Mouse (Mus musculus) right cerebral cortex, postnatal 14 days (tissue): ENCODE measurements at regions not wholly inside any gene's neighbourhood (a gene's known extent, or its start where the extent isn't known, plus 50 kb on each side); places are given as distances from the start of the nearest gene placed in this dataset.

ENCODE experiments used
- DNase-seq: peaks from one replicate; pipeline ENCODE4 v3.0.0; 2022

DNA sequence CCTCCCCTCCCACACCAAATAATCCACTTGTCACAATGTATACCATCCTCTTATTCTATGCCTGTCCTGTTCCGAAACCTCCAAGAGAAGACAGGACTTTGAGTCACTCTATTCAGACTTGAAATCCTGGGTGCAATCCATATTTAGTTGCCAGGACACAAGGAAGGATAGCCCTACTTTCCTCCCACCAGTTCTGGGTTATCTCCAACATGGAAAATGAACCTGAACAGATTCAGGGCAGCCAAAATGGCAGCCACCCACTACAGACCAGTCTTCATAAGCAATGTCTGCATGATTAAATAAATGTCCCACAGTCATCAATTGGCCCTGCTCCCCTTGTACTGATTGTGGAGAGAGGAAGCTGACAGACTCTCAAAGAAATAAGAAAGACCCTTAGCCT lies 110.6 kb upstream of the Adra1d start:
- DNase-seq: no peak

DNA sequence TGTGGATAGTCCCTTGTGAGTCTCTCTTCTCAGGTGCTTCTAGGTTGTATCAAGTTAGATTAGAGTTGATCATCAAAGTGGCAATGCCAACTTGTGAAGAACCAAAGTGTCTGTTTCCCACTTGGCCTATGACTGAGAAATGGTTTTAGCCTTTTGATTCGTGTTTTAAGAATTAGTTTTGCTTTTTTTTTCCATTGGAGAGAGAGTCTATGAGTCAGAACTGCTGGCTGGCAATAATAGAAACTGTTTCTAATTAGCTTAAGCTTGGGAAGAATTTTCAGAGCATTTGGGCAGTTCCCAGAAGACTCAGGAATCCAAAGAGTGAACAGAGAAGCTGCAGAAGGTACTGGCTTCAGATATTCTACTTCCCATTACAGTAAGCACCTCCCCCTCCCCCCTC lies 110.1 kb upstream of the Adra1d start:
- DNase-seq: no peak

DNA sequence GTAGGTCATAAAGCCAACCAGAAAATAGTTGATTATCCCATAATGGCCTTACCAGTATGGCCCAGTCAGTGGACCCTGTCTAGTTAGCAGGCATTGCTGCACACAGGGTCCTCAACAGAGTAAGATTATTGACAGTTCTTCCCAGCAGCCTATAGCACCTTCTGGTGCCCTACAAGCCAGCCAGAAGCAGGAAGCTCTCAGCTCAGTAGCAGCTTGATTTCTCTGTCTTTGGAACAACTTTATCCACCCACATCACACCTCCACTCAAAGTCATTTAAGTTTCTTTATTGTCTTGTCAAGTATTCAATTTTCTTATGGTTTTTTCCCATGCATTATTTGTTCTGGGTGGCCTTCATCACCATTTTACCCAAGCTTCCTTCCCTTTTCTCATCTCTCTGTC lies 108.8 kb upstream of the Adra1d start:
- no peak for DNase-seq

DNA sequence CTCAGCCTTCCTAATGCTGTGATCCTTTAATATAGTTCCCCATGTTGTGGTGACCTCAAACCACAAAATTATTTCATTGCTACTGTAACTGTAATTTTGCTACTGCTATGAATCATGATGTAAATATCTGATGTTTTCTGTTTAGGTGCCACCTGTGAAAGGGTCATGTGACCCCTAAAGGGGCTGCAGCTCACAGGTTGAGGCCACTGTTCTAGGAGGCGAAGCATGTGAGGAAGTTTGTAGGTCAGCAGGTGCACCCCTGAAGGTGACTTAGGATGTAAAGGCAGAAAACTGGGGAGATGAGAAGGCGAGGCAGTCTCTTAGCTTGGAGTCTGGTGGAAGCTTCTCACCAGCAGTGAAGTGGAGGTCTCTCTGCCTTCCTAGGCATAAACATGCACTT lies 105.8 kb upstream of the Adra1d start:
- no peak for DNase-seq

DNA sequence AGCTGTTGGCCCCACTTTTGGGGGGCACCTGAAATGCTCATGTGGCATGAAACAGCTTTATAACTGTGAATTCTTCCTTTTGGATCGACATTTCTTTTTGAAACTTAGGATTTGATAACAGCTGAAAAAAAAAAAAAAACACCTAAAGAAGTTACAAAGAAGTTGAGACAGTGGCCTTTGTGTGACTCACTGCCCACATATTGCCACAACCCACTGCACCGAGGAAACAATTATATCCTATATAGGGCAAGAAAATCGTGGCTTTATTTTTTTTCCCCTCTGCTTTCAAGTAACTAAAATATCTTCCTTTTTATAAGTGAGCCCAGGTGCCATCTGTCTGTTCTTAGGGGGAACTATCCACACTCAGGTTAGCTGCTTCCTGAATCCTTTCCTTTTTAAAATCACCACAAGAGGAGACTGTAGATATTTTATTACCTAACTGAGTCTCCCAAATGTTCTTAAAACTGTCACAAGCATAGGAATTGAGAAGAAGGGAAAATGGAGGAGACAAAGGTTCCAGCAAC lies 104.8 kb upstream of the Adra1d start:
- DNase-seq: no peak

DNA sequence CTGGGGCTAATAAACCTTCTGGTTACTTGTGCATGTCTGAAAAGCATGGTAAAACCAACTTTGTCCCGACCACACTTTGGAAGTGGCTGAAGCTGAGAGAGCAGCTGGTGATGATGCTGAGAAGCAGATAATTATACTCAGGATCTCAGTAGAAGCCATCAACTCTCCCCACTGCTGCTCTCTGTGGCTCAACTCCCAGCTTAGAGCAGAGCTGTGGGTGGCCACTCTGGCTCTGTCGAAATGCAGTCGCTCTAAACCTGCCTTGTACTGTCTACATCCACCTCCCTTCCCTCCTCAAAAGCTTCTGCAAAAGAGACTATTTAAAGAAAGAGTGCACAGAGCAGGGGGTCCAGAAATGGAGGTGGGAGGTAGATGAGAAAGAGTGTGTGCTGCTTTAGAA lies 102.5 kb upstream of the Adra1d start:
- DNase-seq: no peak

DNA sequence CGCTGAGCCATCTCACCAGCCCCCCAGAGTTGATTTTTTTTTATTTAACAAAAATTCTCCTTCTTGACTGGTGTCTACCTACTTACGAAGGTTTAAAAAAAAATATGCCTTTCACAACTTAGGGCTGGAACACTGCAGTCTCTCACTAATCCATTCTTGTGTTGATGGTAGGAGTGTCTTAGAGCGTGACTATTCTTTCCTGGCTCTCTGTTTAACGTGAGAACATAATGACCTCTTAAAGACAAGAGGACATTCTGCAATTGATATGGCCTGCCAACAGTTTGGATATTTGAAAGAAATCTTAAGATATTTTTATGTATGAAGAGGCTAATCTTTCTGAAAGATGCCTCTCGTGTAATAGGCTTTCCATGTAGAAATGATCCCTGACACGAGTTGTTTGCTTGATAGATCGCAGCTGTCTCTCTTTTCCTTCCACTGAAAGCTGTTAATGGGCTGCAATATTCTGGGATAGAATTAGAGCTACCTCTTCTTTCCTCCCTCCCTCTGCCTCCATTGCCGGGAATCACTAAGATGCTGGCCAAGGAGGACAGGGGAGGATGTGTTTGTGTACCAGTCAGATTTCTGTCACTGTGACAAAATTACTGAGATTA lies 101.2 kb upstream of the Adra1d start:
- DNase-seq: no peak

DNA sequence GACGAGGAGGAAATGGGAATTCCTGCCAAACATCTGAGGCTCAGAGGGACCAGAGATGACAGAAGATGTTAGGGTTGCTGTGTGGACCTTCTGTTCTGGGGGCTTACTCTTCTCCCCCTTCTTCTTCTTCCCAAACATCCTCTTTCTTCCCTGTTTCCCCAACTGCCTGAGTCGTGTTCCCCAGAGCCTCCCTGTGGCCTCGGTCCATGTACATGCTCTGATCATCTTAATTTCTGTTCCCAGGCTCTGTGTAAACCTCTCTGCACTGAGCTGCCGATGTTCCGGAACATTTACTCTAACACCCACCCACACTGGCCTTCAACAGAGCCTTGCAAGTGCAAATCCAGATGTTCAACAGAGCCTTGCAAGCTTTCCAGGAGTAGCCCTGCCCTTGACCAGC lies 90.1 kb upstream of the Adra1d start:
- DNase-seq: no peak

DNA sequence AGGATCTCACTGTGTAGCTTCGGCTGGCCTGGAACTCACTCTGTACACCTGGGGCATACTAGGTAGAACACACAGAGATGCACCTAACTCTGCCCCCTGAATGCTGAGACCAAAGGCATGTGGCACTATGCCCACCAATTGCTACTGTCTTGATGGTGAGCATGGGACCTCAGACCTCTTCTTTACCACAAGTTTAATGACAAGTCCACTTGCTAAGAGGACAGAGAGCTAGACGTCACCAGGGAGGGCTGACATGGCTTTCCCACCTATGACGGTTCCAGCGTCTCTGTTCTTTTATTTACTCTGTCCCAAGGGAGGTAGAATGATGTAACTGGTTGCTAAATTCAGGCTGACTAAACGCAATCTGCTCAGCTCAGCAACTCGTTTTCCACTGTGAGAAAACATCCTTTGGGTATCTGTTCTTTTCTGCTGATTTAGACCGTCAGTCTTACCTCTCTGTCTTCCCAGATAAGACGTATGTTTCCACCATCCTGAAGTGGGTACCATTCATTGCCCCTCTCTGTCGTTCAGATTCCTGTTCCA lies 88.6 kb upstream of the Adra1d start:
- DNase-seq: no peak

DNA sequence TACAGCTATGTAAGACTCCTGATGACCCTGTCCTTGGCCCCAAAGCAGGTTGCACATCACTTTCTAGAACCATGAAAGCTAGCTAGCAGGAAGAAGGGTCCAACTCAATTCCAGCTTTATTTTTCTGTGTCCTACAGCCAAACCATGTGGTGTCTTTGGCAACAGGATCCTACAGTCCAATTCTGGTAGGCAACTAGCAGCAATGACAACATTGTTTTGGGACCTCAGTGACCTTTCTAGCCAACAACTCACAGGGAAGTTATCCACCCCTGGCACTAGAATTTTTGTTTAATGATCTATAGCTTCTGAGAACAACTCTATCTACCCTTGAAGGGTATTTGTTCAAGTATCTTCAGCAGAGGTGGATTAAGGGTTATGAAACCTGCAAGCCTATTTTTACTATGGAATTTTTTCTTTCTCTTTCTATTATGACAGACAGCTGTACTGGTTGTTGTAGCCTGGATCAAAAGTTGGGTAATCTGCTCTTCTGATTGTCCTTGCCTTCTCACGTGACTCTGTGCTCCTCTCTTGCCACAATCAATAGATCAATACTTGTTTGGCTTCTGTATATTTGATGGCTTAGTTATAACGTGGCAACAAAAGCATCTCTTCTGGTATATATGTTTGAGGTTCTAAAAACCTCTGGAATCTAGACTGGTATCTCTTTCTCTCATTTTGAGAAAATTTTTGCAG lies 82.2 kb upstream of the Adra1d start:
- no peak for DNase-seq

DNA sequence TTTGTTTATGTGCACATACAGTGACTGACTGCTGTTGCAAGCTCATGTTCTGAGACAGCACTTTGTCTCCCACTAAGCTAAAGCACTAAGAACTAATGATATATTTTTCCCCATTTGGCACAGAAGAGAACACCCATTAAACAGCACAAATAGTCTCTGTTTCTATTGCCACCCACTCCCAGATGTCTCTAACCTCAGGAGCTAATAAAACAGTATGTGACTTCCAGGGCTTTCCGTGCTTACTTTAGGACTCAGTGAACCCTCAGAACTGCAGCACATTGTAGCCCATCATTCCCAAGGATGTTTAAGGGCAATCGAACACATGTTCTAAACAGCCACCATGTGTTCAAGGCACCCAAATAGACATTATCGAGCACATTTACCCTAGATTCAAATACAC lies 80.4 kb upstream of the Adra1d start:
- DNase-seq: no peak

DNA sequence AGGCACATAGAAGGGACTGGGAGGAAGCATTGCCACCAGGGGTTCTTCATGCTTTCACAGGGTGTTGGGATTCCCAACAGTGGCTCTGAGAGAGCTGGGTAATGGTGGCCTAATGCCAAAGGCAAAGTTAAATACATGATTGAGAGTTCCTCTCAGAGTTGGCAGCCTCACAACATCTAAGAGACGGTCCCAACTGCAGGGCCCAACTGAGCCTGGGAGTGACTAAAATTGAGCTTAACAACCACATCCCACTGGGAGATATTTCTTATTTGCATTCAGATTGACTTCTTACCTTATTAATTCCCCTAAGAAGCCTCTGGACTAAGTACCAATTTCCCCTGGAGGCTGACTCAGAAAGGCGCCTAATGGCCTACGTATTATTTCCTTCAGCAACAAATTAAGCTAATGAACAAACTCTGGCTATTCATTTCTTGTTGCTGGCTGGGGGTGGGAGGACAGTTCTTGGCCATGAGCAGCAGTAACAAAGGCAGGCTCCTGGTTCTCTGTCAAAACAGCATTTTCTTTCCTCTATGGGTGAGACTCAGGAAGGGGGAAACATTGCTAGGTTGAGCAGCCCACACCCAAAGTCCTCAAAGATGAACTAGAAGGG lies 77.0 kb upstream of the Adra1d start:
- no peak for DNase-seq

DNA sequence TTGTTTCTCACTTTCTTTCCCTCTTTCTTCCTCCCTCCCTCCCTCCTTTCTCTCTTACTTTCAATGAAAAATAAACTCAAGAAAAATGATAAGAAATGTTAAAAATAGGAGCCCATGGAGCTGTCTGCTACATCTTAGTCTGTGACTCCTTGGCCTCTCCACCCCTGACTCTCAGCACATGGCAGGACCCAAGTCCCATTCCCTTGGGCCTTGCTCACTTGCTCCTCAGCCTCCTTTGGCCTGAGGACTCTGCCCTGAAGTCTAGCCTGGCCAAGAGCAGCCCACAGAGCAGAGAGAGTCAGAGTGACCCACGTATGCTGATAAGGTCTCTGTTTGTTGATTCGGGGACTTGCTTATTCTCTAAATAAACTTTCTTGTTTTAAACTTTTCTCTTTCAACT lies 73.7 kb upstream of the Adra1d start:
- no peak for DNase-seq

DNA sequence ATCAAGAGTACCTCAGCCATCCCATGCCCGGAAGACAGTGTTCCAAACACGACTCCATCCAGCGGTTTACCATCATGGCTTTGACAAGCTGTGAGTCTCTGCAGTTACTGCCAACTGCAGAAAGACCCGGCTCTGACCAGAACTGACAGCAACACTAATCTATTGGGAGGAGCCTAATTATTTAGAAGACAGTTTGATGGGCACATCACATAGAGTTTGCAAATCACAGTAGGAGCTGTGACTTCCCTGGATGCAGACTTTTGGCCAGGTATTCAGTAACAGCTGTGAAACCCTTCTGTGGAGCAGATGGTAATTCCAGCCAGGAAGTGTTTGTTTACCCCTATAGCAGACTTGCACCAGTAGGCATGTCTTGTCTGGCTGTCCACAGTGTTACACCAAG lies 55.8 kb upstream of the Adra1d start:
- no peak for DNase-seq

DNA sequence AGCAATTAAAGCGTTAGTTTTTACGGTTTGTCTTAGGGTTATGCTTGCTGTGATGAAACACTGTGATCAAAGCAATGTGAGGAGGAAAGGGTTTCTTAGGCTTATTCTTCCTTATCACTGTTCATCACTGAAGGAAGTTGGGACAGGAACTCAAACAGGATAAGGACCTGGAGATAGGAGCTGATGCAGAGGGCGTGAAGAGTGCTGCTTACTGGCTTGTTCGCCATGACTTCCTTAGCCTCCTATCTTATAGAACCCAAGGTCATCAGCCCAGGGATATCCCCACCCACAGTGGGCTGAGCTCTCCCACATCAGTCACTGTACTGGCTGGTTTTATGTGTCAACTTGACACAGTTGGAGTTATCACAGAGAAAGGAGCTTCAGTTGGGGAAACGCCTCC lies 50.4 kb upstream of the Adra1d start:
- no peak for DNase-seq
